Mouse (Mus musculus) thymus, postnatal 14 days (tissue): ENCODE results near the gene Mpnd.
"Not testable (repeated sequence)": the region's sequence is repeated elsewhere in the genome, so short reads cannot be mapped to it uniquely, and the experiment has no call there.

Experiments used
- DNase-seq: peaks from one replicate; pipeline ENCODE4 v3.0.0; 2021

Mpnd gene

DNA sequence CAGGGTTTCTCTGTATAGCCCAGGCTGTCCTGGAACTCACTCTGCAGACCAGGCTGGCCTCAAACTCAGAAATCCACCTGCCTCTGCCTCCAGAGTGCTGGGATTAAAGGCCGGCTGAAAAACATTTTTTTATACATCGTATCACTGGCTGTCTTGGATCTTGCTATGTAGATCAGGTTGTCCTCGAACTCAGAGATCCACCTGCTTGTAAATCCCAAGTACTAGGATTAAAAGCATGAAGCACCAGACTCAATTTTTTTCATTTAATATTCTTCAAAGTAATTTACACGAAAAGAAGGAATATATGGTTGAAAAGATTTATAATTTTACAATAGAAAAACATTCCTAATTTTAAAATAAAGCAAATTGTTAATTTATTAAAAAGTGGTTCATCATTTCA lies 33.8 kb downstream of the Mpnd start:
- no peak for DNase-seq

DNA sequence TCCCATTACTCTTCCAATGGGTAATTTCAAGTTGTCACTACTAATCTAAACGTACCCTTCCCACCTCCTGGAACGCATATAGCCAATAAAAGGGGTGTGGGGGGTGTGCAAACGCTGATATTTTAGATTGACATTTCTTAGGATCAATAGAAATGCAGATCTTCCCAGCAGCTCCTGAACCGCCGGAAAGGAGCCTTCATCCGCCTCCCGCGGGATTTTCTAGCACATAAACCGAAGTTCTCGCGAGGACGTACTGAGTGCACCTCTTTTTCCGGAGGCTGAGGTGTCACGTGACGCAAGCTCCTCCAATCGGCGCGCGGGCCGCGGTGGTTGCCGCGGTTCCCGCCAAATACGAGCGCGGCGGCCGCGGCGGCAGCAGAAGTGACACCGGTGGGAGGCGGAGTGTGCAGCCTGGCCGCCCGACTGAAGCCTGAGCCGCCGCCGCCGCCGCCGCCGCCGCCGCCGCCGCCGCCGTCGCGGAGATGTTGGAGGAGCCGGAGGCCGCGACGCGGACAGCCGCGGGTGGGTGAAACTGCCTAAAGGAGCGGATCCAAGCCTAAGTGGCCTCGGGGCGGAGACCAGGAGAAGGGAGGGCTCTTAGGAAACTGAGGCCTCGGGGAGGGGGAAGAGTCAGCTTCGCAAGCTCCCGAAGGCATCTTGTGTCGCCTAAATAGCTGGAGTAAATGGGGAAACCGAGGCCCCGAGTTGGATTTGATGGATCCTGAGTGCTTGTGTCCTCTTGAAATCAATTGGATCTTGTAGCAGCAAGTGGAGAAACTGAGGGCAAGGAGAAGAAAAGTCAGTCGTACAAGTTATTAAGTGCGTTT lies 34.7 kb downstream of the Mpnd start, which contains the start of gene Chaf1a:
Gene Chaf1a, plus strand, starts transcription at position 410 of the 827 bp plus-strand sequence.
- DNase-seq = peak; percentile 97

DNA sequence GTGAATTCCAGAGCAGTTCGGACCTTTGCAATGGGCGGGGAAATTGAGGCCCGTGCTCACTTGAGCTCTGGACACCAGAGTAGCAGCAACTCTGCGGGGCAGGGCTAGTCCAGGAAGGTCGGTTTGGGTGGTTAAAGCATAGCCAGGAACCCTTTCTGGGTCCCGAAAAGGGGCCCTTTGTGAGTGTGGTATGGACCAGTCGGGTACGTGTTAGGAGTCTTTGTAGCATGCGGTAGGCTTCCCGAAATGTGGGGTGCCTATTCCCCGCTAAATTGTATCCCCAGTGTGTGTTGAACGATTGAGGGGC lies 35.3 kb downstream of the Mpnd start:
- no peak for DNase-seq

DNA sequence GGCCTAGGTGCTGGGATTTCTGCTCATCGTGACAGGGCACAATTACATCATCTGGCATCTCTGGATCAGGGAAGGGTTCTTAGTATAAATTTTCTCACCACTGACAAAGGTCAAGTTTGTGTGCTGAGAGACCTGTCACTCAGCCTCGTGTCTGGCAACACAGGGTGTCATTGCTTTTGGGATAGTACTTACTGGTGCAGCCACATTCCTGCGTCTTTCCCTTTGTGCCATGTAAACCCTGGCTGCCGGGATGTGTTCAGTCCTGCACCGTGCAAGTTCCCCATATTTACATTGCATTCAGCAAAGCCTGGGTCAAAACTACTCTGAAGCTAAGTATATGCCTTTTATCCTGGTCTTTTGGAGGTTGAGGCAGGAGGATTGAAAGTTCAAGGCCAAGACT lies 45.9 kb downstream of the Mpnd start:
- DNase-seq = no peak

DNA sequence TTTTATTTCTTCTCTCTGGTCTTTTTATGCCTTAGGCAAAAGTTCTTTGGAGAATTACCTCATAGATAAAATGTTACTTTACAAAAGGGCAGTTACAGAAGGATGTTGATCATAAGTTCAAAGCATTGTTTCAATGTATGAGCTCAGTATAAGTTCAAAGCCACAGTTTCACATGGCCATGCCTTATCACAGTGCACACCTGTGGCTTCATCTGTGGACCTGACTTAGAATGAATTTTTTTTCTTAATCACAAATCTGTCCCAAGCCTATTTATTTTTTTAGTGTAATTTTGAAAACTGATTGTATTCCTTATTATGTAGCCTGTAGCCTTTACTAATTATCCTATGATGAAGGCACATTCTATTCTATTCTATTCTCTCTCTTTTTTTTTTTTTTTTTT lies 49.4 kb downstream of the Mpnd start:
- DNase-seq = no peak

DNA sequence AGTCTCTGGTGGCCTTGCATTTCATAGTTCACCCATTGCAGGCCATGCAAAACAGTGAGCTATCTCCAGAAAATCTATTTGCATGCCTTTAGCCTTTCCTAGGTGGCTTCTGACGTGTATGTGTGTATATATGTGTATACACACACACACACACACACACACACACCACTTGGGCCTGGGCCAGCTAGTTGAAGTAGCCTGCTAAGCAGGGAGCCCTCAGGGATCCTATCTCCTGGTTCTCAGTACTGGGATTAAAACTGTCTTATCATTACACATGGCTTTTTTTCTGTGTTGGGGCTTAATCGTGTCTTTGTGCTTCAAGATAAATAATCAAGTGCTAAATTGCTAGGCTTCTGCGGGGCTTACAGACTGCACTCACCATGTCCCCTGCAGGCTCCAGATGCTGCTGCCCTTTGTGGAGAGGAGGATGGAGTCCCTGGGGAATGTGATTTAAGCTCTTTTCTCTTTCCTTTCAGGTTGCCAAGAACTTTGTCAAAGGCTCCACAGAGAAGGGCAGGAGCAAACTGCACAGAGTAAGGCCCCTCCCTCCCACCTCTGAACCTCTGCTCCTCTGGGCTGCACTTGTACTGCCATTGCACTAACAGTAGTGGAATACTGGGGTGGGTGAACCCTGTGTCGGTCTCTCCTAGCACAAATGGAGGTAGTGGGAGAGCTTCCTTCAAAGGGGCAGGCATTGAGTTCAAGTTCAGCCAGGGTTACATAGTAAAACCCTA lies 50.6 kb downstream of the Mpnd start:
- no peak for DNase-seq

DNA sequence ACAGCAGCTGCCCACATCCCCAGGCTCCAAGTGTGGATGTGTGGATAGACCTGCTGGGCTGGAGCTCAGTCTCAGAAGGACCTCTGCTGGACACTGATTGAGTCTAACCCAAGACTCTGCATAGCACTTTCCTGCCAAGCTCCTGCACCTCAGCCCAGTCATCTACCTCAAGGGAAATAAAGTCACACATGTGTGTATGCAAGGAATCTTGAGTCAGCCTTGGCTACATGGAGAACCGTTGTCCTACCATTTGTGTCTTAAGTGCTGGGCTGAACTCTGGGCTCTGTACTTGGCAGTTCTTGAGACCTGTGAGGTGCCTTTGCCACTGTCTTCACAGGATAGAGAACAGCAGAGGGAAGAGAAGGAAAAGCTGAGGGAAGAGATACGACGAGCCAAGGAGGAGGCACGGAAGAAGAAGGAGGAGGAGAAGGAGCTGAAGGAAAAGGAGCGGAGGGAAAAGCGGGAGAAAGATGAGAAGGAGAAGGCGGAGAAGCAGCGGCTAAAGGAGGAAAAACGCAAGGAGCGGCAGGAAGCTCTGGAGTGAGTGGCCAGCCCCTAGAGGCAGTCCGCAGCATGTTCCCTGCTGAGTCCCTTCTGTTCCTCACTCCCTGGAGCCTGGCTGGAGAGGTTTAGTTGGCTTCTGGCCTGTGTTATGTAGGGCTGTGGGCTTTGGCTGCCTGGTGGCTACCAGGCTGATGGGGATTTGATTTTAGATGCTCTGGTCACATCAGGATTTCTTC lies 52.0 kb downstream of the Mpnd start:
- DNase-seq = no peak

DNA sequence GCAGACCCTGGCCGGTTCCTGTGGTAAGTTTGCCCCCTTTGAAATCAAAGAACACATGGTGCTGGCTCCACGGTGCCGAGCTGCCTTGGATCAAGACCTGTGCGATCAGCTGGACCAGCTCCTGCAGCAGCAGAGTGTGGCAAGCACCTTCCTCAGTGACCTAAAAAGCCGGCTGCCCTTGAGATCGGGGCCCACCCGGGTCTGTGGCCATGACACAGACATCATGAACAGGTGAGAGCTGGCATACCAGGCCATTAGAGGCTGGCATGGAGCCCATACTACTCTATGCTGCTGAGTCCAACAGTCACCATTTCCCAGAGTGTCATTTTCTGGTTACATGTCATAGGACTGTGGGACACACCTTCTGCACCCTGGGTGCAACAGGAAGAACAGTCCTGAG lies 56.6 kb downstream of the Mpnd start:
- no peak for DNase-seq

DNA sequence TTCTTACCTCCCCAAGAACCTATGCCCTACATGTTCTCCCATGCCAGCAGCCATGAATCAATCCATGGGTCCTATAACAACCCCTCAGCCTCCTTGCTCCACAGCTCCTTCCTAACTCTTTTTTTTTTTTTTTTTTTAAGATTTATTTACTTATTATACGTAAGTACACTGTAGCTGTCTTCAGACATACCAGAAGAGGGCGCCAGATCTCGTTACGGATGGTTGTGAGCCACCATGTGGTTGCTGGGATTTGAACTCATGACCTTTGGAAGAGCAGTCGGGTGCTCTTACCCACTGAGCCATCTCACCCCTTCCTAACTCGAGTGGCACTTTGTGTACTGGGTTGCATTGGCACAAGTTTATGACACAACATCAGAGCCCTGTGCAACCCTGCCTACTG lies 60.2 kb downstream of the Mpnd start:
- DNase-seq = not testable (repeated sequence)
